Mouse (Mus musculus) ES-E14 (cell line): Measurements from ENCODE around the gene Dock4.

Experiments
- CHD2 ChIP-seq: IDR thresholded peaks from 2 replicates; pipeline ENCODE4 v1.6.1; 2014; ENCODE audit warnings: mild to moderate bottlenecking, low read depth, low read length, inconsistent platforms
- HCFC1 ChIP-seq: IDR thresholded peaks from 2 replicates; pipeline ENCODE4 v1.6.1; 2012; ENCODE audit warnings: low read length, inconsistent platforms, borderline replicate concordance; ENCODE audit not compliant: insufficient read depth
- MAFK ChIP-seq: IDR thresholded peaks from 2 replicates; pipeline ENCODE4 v1.6.1; 2014; ENCODE audit warnings: mild to moderate bottlenecking, low read depth, low read length, inconsistent platforms; ENCODE audit not compliant: insufficient read depth
- ZC3H11A ChIP-seq: IDR thresholded peaks from 2 replicates; pipeline ENCODE4 v1.6.1; 2012; ENCODE audit warnings: low read depth, mild to moderate bottlenecking, inconsistent platforms, low read length, borderline replicate concordance

- no peak for TF ChIP-seq MAFK
- no peak for TF ChIP-seq ZC3H11A
- TF ChIP-seq HCFC1: no peak
- no peak for TF ChIP-seq CHD2
Observed at GRCm38 (mm10) chr12:40759281-40759680, 313.5 kb downstream of the Dock4 start.
